8 mouse cellular contexts compared by ENCODE assay signal in the genomic region with DNA sequence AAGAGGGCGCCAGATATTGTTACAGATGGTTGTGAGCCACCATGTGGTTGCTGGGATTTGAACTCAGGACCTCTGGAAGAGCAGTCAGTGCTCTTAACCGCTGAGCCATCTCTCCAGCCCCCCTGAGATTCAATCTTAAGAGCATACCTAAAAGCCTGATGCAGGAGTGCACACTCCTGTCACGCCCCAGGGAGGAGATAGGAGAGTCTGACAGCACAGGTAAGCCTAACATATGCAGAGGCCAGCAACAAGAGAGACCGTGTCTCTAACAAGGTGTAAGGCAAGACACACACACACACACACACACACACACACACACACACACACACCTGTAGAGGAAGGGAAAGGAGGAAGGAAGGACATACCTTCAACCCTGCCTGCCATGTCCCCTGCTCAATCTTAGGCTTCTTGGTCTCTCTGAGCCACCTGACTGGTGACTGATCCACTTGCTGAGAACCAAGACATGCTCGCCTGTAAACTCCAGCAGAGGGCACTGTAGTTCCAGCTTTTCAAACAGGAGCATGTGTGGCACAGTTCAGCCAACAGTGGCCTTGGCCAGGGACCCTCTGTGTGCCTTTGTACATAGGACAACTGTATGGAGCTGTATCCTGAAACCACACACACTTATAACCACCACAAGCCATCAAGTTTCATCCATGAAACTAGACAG. TPM values are rescaled to one million over a fixed set of nuclear protein-coding genes. Genes with fewer than 3 reads are reported as not detected.
DNase-seq lines count a peak whose midpoint lies in the region; ATAC-seq and TF ChIP-seq lines count a peak whose summit lies in the region.

No protein-coding gene starts in this region.

- H3K4me2 ChIP-seq in heart, postnatal 0 days (ENCODE audit: low read depth, low read length): no peak overlapping the region
- H3K4me2 ChIP-seq in liver, embryonic 15.5 days: no peak overlapping the region
- H3K4me2 ChIP-seq in neural tube, embryonic 14.5 days (ENCODE audit: low read depth, low read length): no peak overlapping the region

- no peak overlapping the region for H3K9ac ChIP-seq in heart, postnatal 0 days (replicated peaks; ENCODE audit: low read depth, low read length)
- H3K9ac ChIP-seq in liver, embryonic 15.5 days: no peak overlapping the region
- no peak overlapping the region for H3K9ac ChIP-seq in neural tube, embryonic 14.5 days (replicated peaks; ENCODE audit: low read depth, low read length)

- peak; percentile 93 for ATAC-seq in erythroblast, adult 5-6 weeks (replicated peaks; ENCODE audit: low FRiP score, poor library complexity, severe bottlenecking)
- peak; percentile 82 for ATAC-seq in heart, postnatal 0 days (ENCODE audit: insufficient read depth, low read depth)
- peak; percentile 70 for ATAC-seq in liver, embryonic 15.5 days (ENCODE audit: insufficient read depth)
- ATAC-seq in neural tube, embryonic 14.5 days (ENCODE audit: low read depth): peak; percentile 85

- H3K27ac ChIP-seq in heart, postnatal 0 days (ENCODE audit: low read depth): no peak overlapping the region
- H3K27ac ChIP-seq in liver, embryonic 15.5 days (replicated peaks): no peak overlapping the region
- H3K27ac ChIP-seq in neural tube, embryonic 14.5 days (ENCODE audit: low read depth, low read length): no peak overlapping the region

- TF ChIP-seq CTCF in E14TG2a.4 (conservative IDR thresholded peaks at IDR 0.05; ENCODE audit: low read length): peak; percentile 56
- TF ChIP-seq CTCF in brain, embryonic 14.5 days (IDR thresholded peaks at IDR 0.05; ENCODE audit: borderline replicate concordance, extremely low read depth, insufficient read depth, insufficient read length): peak; percentile 90
- TF ChIP-seq CTCF in heart, postnatal 0 days (IDR thresholded peaks at IDR 0.05; ENCODE audit: low read depth): peak; percentile 92

- H3K36me3 ChIP-seq in E14TG2a.4 (ENCODE audit: insufficient read depth, low read length): no peaks in the 10 kb centered on the region
- no peaks in the 10 kb centered on the region for H3K36me3 ChIP-seq in heart, postnatal 0 days (replicated peaks; ENCODE audit: control insufficient read depth, insufficient read depth, low read length)
- no peaks in the 10 kb centered on the region for H3K36me3 ChIP-seq in liver, embryonic 15.5 days (replicated peaks)
- no peaks in the 10 kb centered on the region for H3K36me3 ChIP-seq in neural tube, embryonic 14.5 days (ENCODE audit: control insufficient read depth, insufficient read depth, low read length)

- peaks cover 3% of the 10 kb centered on the region for H3K4me1 ChIP-seq in E14TG2a.4 (replicated peaks; ENCODE audit: low read depth, low read length)
- H3K4me1 ChIP-seq in heart, postnatal 0 days (ENCODE audit: control insufficient read depth, insufficient read depth): peaks cover 9% of the 10 kb centered on the region
- peaks cover 10% of the 10 kb centered on the region for H3K4me1 ChIP-seq in liver, embryonic 15.5 days (replicated peaks)
- H3K4me1 ChIP-seq in neural tube, embryonic 14.5 days (ENCODE audit: control insufficient read depth, insufficient read depth, low read length): no peaks in the 10 kb centered on the region

- peak; percentile 94 for DNase-seq in brain, embryonic 14.5 days (ENCODE audit: low read depth)
- DNase-seq in heart, postnatal 0 days (ENCODE audit: low spot score): peak; percentile 86
- DNase-seq in kidney, postnatal 4 days: peak; percentile 86 to 90
- DNase-seq in thymus, postnatal 10 days (ENCODE audit: low spot score in 2 of 2): peak; percentile 69 to 79

- 37% methylated on average over 5 of the region's 5 CpGs for WGBS in heart, postnatal 0 days
- WGBS in liver, embryonic 15.5 days (ENCODE audit: insufficient replicate concordance): 36% methylated on average over 5 of the region's 5 CpGs
- 35% methylated on average over 5 of the region's 5 CpGs for WGBS in neural tube, embryonic 14.5 days

- H3K9me3 ChIP-seq in E14TG2a.4 (ENCODE audit: low read length): no peaks in the 10 kb centered on the region
- no peaks in the 10 kb centered on the region for H3K9me3 ChIP-seq in heart, postnatal 0 days (replicated peaks; ENCODE audit: control insufficient read depth, low read length)
- H3K9me3 ChIP-seq in liver, embryonic 15.5 days (replicated peaks): no peaks in the 10 kb centered on the region
- H3K9me3 ChIP-seq in neural tube, embryonic 14.5 days (ENCODE audit: control insufficient read depth, low read length): no peaks in the 10 kb centered on the region

- no peak overlapping the region for H3K4me3 ChIP-seq in E14TG2a.4 (replicated peaks; ENCODE audit: low read length)
- H3K4me3 ChIP-seq in heart, postnatal 0 days (ENCODE audit: low read depth, low read length): no peak overlapping the region
- no peak overlapping the region for H3K4me3 ChIP-seq in liver, embryonic 15.5 days (replicated peaks)
- H3K4me3 ChIP-seq in neural tube, embryonic 14.5 days (ENCODE audit: low read depth, low read length): no peak overlapping the region

- H3K27me3 ChIP-seq in E14TG2a.4 (ENCODE audit: insufficient read depth, low read length): peaks cover 12% of the 10 kb centered on the region; the same call in 1 of the 2 replicates
- H3K27me3 ChIP-seq in heart, postnatal 0 days (ENCODE audit: control insufficient read depth, insufficient read depth, low read length): no peaks in the 10 kb centered on the region
- peaks cover 23% of the 10 kb centered on the region; the same call in 1 of the 2 replicates for H3K27me3 ChIP-seq in liver, embryonic 15.5 days
- no peaks in the 10 kb centered on the region for H3K27me3 ChIP-seq in neural tube, embryonic 14.5 days (ENCODE audit: control insufficient read depth, insufficient read depth, low read length)

- TF ChIP-seq EP300 in heart, postnatal 0 days (IDR thresholded peaks at IDR 0.05; ENCODE audit: low read depth): no peak

- TF ChIP-seq POLR2A in brain, embryonic 14.5 days (IDR thresholded peaks at IDR 0.05; ENCODE audit: borderline replicate concordance, extremely low read depth, insufficient read depth, insufficient read length, poor library complexity, severe bottlenecking): no peak

RNA-seq across cellular contexts. Expression of a gene that starts 9.1 kb away (rescaled TPM):
- polyA plus RNA-seq in brain, embryonic 14.5 days (2012; rRNA removed): not detected in 2 replicates
- total RNA-seq in erythroblast, adult 5-6 weeks (2015; ENCODE audit: low replicate concordance): not detected in 2 replicates
- not detected in 2 replicates for total RNA-seq in erythroblast, adult 5-6 weeks (2017; ENCODE audit: low replicate concordance)
- not detected in 2 replicates for total RNA-seq in heart, postnatal 0 days (2014; rRNA removed; ENCODE audit: low replicate concordance)
- 0.30 TPM in 1 of 2 replicates, not detected in the other for polyA plus RNA-seq in heart, postnatal 0 days (2015; fragmentation: Nextera tagmentation; extraction: Ambion mirVana)
- polyA plus RNA-seq in liver, embryonic 15.5 days (2015; fragmentation: Nextera tagmentation; extraction: Ambion mirVana): not detected in 2 replicates
- 0.40 TPM in 1 of 2 replicates, not detected in the other for polyA plus RNA-seq in neural tube, embryonic 14.5 days (2014; fragmentation: Nextera tagmentation; extraction: Ambion mirVana)

RNA-seq across cellular contexts. Expression of a gene that starts 9.2 kb away (rescaled TPM):
- 25.5 and 29.5 TPM in 2 replicates for polyA plus RNA-seq in brain, embryonic 14.5 days (2012; rRNA removed)
- 23.8 and 41.1 TPM in 2 replicates for total RNA-seq in erythroblast, adult 5-6 weeks (2015; ENCODE audit: low replicate concordance)
- 37.2 and 38.3 TPM in 2 replicates for total RNA-seq in erythroblast, adult 5-6 weeks (2017; ENCODE audit: low replicate concordance)
- total RNA-seq in heart, postnatal 0 days (2014; rRNA removed; ENCODE audit: low replicate concordance): 20.0 and 32.8 TPM in 2 replicates
- 21.4 and 22.3 TPM in 2 replicates for polyA plus RNA-seq in heart, postnatal 0 days (2015; fragmentation: Nextera tagmentation; extraction: Ambion mirVana)
- polyA plus RNA-seq in liver, embryonic 15.5 days (2015; fragmentation: Nextera tagmentation; extraction: Ambion mirVana): 25.1 and 28.2 TPM in 2 replicates
- 70.7 and 72.0 TPM in 2 replicates for polyA plus RNA-seq in neural tube, embryonic 14.5 days (2014; fragmentation: Nextera tagmentation; extraction: Ambion mirVana)

RNA-seq across cellular contexts. Expression of a gene that starts 29.9 kb away (rescaled TPM):
- 38.3 and 50.2 TPM in 2 replicates for polyA plus RNA-seq in brain, embryonic 14.5 days (2012; rRNA removed)
- 4.8 and 26.8 TPM in 2 replicates for total RNA-seq in erythroblast, adult 5-6 weeks (2015; ENCODE audit: low replicate concordance)
- 33.2 and 42.9 TPM in 2 replicates for total RNA-seq in erythroblast, adult 5-6 weeks (2017; ENCODE audit: low replicate concordance)
- total RNA-seq in heart, postnatal 0 days (2014; rRNA removed; ENCODE audit: low replicate concordance): 200 and 216 TPM in 2 replicates
- 29.2 and 33.5 TPM in 2 replicates for polyA plus RNA-seq in heart, postnatal 0 days (2015; fragmentation: Nextera tagmentation; extraction: Ambion mirVana)
- polyA plus RNA-seq in liver, embryonic 15.5 days (2015; fragmentation: Nextera tagmentation; extraction: Ambion mirVana): 6.6 and 6.9 TPM in 2 replicates
- 10.2 and 11.6 TPM in 2 replicates for polyA plus RNA-seq in neural tube, embryonic 14.5 days (2014; fragmentation: Nextera tagmentation; extraction: Ambion mirVana)

RNA-seq across cellular contexts. Expression of a gene that starts 45.9 kb away (rescaled TPM):
- polyA plus RNA-seq in brain, embryonic 14.5 days (2012; rRNA removed): 106 and 115 TPM in 2 replicates
- 15.9 and 17.1 TPM in 2 replicates for total RNA-seq in erythroblast, adult 5-6 weeks (2015; ENCODE audit: low replicate concordance)
- 4.9 and 11.4 TPM in 2 replicates for total RNA-seq in erythroblast, adult 5-6 weeks (2017; ENCODE audit: low replicate concordance)
- total RNA-seq in heart, postnatal 0 days (2014; rRNA removed; ENCODE audit: low replicate concordance): 58.7 and 62.3 TPM in 2 replicates
- 60.7 and 73.1 TPM in 2 replicates for polyA plus RNA-seq in heart, postnatal 0 days (2015; fragmentation: Nextera tagmentation; extraction: Ambion mirVana)
- 32.0 and 35.4 TPM in 2 replicates for polyA plus RNA-seq in liver, embryonic 15.5 days (2015; fragmentation: Nextera tagmentation; extraction: Ambion mirVana)
- polyA plus RNA-seq in neural tube, embryonic 14.5 days (2014; fragmentation: Nextera tagmentation; extraction: Ambion mirVana): 99.6 and 105 TPM in 2 replicates

RNA-seq across cellular contexts. Expression of a gene that starts 50.7 kb away (rescaled TPM):
- polyA plus RNA-seq in brain, embryonic 14.5 days (2012; rRNA removed): 287 and 323 TPM in 2 replicates
- not detected in 2 replicates for total RNA-seq in erythroblast, adult 5-6 weeks (2015; ENCODE audit: low replicate concordance)
- total RNA-seq in erythroblast, adult 5-6 weeks (2017; ENCODE audit: low replicate concordance): not detected in 2 replicates
- 15.6 and 19.4 TPM in 2 replicates for total RNA-seq in heart, postnatal 0 days (2014; rRNA removed; ENCODE audit: low replicate concordance)
- polyA plus RNA-seq in heart, postnatal 0 days (2015; fragmentation: Nextera tagmentation; extraction: Ambion mirVana): 5.7 and 6.1 TPM in 2 replicates
- polyA plus RNA-seq in liver, embryonic 15.5 days (2015; fragmentation: Nextera tagmentation; extraction: Ambion mirVana): 0.52 and 0.96 TPM in 2 replicates
- polyA plus RNA-seq in neural tube, embryonic 14.5 days (2014; fragmentation: Nextera tagmentation; extraction: Ambion mirVana): 84.9 and 101 TPM in 2 replicates
